Mouse (Mus musculus) gastrocnemius, adult 8-10 months (tissue): ENCODE measurements around the gene Cabin1. TPM values are rescaled to one million over a fixed set of nuclear protein-coding genes. Genes with fewer than 3 reads are reported as not detected.
A peak's percentile ranks its signal among the peaks of the same experiment; 100 is the strongest.

Source experiments
- DNase-seq, 2 experiments: peaks; one replicate each; pipeline ENCODE4 v3.0.0; 2022; ENCODE audit warnings: low spot score in 2 of 2
- total RNA-seq, 4 experiments: library from RNA; stranded (reverse); gene quantifications; 2 replicates each; pipeline ENCODE4 v1.2.4; 2022

Cabin1 gene
- total RNA-seq, 4 experiments from 2014 or later = 6.6 to 9.3 (median 7.4) TPM

GRCm38 (mm10) chr10:75703504-75703903 is 60.6 kb downstream of the Cabin1 start:
- DNase-seq = no peak

DNA sequence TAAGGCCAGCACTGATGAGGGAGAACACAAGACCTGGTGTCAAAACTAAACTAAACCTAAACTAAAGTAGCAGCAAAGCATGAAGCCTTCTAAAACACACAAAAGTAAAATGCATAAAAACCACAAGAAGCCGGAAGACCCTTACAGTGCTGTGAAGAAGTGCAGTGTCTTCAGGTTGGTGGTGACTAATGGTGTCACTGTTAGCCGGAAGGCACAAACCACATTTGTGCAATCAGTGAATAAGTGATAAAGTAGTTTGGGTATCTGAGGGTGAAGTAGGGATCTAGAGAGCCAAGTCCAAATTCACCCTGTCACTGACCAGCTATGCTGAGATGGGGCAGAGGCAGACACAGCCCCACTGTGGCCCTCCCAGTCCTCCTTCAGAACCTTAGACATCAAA is 61.6 kb downstream of the Cabin1 start:
- no peak for DNase-seq

GRCm38 (mm10) chr10:75701280-75701679 is 62.9 kb downstream of the Cabin1 start:
- no peak for DNase-seq

DNA sequence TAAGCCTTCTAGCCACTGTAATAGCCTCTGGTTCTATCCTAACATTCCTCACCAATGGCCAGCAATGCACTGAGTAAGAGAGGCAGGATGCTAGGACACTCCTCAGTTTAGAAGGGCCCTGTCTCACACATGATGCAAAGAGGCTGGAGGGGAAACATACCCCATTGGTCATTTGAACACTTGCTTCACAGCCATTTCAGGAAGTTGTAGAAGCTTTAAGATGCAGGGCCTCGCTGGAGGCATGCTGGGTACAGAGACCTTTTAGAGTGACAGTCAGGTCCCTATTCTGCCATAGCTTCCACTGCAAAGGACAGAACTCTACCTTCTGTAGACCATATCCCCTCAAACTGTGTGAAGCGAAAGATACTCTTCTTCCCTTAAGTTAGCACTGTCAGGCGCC is 66.4 kb downstream of the Cabin1 start:
- no peak for DNase-seq

DNA sequence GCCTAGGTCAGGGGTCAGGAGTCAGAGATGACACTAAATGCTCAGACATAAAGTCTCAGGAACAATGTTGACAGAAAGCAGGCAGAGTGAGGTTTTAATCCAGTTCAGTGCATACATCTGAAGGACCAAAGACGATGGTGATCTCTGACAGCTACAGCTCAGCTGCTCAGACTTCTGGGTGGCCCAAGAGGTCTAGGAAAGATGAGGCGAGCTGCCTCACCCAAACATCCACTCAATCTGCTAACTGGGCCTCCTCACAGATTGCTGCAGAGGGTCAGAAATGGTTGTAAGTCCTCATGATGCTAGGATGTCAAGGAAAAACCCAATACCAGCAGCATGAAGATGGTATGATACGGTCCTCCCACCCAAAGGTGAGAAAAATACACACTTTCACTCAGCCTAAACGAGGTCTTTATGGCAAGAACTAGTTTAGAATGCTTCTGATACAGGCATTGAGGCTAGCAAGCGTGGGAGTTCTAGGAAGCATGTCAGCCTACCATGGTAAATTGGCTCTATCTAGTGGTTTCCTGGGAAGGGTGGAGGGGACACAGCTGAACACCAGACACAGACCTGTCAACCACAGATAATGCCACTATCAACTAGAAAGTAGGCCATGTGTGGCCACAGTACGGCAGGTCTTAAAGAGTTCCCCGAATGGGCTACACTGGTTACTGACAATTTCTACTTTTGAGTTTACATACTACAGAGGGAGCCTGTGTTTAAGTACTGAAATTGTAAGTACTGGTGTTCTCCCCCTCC is 67.4 kb downstream of the Cabin1 start:
- DNase-seq = no peak

DNA sequence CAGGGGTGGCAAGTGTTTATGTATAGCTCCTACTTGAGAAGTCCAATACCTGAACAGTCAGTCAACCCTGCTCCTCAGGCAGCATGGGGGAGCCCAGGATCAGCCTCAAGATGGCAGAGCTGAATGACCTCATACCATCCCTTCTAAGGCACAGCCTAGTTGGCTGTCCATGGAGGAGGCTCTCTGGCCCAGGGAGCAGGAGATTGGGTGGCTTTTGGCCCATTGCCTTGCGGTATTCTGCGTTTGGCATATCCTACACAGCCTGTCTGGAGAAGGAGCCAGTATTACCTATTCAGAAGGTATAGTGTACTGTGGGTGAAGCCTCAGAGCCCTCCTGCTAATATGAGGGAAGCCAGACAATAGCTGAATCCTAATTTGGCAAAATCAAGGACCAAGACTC is 68.6 kb downstream of the Cabin1 start:
- DNase-seq = no peak

DNA sequence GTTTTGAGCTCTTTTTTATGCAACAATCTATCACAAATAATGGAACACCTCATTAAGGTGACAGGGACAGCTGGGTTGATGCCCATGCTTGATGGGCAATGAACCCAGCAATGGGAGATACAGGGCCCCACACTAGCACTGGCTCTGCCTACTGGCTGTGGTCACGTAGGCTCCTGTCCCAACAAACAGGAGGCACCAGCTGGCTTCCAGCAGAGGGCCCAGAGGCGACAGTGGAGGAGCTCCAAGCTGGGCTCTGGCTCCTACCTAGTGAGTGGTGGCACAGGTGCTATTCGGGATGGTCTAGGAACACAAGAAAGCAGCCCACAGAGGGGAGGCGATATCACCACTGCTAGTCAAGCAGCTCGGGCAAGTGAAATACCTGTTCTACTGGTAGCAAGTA is 69.1 kb downstream of the Cabin1 start:
- DNase-seq = no peak

DNA sequence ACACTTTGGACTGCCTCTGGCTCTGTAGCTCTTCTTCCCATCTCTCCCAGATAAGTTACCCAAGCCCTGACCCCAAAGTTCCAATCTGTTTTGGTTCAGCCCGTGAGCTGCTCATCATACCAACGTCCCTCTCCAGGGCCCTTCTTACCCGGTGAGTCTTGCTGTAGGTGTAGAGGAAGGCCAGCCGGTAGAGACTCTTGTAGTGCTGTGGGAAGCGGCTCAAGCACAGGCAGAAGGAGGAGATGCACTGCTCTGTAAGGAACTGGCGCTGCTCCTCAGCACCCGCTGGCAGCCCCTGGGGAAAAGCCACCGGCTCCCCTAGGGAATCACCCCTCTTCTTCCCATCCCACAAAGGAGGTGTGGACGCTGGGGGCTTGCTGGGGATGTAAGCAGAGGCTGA is 69.6 kb downstream of the Cabin1 start:
- no peak for DNase-seq

GRCm38 (mm10) chr10:75693451-75694233 is 70.5 kb downstream of the Cabin1 start:
- no peak for DNase-seq

- no peak for DNase-seq
Observed at GRCm38 (mm10) chr10:75688598-75688997, 75.5 kb downstream of the Cabin1 start.

- DNase-seq = no peak
Observed at GRCm38 (mm10) chr10:75686724-75687123, 77.4 kb downstream of the Cabin1 start.

DNA sequence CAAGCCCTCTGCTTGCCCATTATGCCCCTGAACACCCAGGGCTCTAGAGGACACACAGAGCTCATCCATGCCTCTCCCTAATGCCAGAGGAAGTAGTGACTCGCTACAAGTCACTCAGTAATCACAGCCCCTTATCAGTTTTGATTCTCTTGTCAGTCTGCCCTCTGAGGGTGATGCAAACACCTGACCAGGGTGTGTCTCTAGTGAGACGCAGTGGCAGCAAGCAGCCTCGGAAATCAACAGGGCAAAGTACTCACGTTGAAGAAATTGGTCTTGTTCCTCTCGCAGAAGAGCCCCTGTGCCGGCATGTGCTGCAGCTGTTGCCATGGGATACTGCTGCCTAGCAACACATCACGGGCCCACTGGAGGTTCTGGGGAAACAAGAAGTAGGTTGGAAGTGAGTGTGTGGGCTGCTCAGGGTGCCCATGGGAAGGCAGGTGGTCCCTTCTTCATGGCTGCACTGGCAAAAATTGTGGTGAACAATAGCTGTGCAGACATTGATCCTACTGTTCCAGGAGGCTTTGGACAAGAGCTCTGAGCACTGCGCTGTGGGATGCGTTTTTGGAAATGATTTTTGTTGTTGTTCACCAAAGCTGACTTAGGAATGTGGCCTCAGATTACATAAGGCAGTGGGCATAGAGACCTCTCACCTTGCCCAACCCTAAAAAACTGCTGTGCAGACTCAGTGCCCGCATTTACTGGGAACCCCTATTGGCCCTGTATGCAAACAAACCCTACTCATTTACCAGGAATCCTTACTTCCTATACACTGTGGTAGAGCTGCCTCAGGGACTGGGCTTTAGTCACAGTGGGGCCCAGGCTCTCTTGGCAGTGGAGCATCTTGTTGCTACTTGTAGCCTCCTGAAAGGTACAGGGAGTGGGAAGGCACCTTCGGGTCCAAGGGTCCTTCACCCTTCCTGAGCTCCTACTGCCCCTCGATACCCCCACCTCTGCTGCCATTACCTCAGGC is 79.8 kb downstream of the Cabin1 start:
- no peak for DNase-seq

- no peak for DNase-seq
Observed at GRCm38 (mm10) chr10:75680574-75681001, 83.6 kb downstream of the Cabin1 start.

DNA sequence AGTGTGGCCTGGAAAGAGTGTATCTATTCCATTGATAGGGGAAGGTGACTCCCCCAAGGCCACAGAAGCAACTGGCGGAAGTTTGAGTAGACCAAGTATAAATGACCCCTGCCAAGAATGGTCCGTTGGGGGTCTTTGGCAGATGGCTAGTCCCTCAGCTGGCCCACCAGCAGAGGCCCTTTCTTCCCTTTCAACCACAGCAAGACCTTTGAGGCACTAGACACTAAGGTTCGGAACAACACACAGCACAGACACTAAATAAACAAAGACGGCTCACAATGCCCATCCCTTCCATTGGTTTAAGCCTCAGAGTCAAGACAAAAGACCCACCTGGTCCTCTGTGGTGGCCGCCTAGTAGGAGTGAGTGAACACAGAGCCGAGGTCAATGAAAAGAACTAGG is 84.9 kb downstream of the Cabin1 start:
- DNase-seq = no peak

DNA sequence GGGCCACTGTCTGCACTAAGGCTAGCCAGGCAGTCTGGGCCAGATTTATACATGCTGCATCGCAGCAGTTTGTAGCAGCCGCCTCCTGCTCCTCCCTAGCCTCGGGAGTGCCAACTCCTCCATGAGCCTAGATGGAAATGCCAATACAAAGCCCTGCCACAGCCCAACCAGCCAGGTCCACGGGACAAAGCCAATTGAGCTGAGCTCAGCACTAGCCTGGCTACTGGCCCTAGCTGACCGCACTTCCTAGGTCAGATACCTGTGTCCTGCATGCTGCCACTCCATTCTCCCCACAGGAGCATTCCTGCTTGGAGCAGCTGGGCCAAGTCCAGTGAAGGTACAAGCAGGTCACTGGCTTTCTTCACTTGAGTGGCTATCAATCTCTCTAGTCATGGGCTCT is 86.2 kb downstream of the Cabin1 start:
- DNase-seq = peak in 1 of 2 experiments; percentile 14

- no peak for DNase-seq
Observed at GRCm38 (mm10) chr10:75677571-75677970, 86.6 kb downstream of the Cabin1 start.

- peak; percentile 15 to 23 for DNase-seq
Observed at GRCm38 (mm10) chr10:75676819-75677565, 87.1 kb downstream of the Cabin1 start.

DNA sequence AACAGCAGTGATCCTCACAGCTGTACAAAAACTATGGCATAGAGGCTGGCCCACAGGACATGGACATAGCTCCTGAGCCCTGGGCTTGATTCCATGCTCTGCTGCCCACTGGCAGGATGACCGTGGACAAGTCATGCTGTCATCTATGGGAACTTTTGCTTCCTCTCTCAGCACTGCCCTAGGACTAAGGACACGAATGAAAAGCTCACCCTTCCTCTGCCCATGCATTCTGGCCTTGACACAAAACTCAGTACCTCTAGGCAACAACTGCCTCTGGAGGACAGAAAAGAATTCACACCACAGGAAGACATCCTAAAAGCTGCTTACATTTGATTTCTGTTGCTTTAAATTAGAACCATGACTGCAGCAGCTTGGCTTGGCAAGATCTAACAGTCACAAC is 87.9 kb downstream of the Cabin1 start:
- no peak for DNase-seq

DNA sequence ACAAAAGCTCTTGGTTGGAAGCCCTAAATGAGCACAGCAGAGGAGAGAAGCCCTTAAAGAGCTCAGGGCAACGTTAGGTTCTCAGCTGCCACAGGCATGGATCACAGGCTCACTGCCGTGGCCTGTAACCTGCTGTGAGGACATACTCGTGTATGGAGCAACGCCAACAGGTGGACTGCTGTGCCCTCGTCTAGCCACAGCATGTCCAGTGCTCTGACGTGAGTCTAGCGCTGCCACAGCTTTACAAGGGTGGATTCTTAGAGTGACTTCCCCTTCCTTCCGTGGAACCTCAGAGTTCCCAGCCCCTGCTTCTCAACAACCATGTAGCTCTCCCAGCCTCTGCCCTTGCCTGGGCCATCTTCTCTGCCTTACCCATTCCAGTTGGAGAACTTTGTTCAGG is 88.5 kb downstream of the Cabin1 start:
- no peak for DNase-seq

DNA sequence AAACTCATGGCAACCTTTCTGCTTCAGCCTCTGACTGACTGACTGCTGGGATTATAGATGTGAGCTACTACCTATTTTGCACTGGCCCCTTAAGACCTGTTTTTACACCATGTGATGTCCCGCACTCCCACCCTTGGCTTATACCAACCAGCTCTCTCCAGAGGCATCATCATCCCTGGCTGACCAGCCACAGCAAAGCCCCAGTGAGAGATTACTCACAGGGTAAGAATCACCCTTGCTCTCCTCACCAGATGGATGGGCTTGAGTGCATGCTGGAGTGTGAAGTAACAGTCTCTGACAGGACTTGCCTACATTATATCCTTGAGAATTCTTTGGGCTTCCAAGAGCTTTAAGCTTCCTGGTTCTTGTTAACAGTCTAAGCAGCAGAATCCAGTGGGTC is 94.2 kb downstream of the Cabin1 start:
- DNase-seq = no peak

DNA sequence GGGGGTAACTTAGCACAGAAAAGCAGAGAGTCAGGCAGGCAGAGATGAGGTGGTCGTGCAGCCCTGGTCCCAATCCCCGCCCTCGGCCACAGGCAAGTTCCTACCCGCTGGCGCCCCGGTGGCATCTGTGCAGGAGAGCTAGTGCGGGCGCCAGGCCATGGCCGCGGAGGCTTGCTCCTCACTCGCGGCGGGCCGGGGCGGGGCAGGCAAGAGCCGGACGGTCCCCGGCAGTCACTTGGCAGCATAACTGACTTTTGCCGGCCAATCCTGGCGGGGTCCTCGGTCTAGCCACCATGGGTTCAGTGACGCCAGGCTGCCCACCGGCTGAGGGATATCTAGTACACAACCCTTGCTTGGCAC is 96.2 kb downstream of the Cabin1 start:
- DNase-seq = peak; percentile 58 to 74
